Mouse (Mus musculus): ENCODE measurements around the gene Ltbp1. TPM values are rescaled to one million over a fixed set of nuclear protein-coding genes. Genes with fewer than 3 reads are reported as not detected.
A peak's percentile ranks its signal among the peaks of the same experiment; 100 is the strongest.

Gene Ltbp1
- polyA plus RNA-seq, 2 experiments = 83.3 to 104 TPM

- ATAC-seq (ENCODE audit: low FRiP score, low read depth) (no peak), DNase-seq (ENCODE audit: low spot score) (peak; percentile 55)
- no peak for TF ChIP-seq POLR2A (IDR thresholded peaks at IDR 0.05; ENCODE audit: borderline replicate concordance, extremely low read depth, insufficient read depth, insufficient read length)
- Histone ChIP-seq H3K36me3 (ENCODE audit: control insufficient read depth, insufficient read depth, low read length) (peaks cover 21% of the 10 kb centered on the region; the same call in 1 of the 2 replicates), H3K27me3 (ENCODE audit: control insufficient read depth, insufficient read depth, low read length) (no peaks in the 10 kb centered on the region), H3K9ac (ENCODE audit: low read depth, low read length, severe bottlenecking) (no peak overlapping the region), H3K4me2 (replicated peaks; ENCODE audit: low read depth, low read length, severe bottlenecking) (no peak overlapping the region), H3K4me3 (replicated peaks; ENCODE audit: low read length) (no peak overlapping the region), H3K4me1 (ENCODE audit: control insufficient read depth, insufficient read depth, low read length) (peaks cover 13% of the 10 kb centered on the region), H3K27ac (replicated peaks; ENCODE audit: low read depth, low read length) (0 out of 2 replicates have a peak overlapping the region, but pooled peaks have one; percentile 38), H3K9me3 (ENCODE audit: control insufficient read depth, low read length) (no peaks in the 10 kb centered on the region)
- 19% methylated on average over 3 of the region's 3 CpGs for WGBS
Measured at GRCm38 (mm10) chr17:75239545-75239944, 234.2 kb downstream of the Ltbp1 start.

- TF ChIP-seq POLR2A (IDR thresholded peaks at IDR 0.05; ENCODE audit: borderline replicate concordance, extremely low read depth, insufficient read depth, insufficient read length) = no peak
- H3K4me2 ChIP-seq (replicated peaks; ENCODE audit: low read depth, low read length, severe bottlenecking) = no peak overlapping the region
- H3K36me3 ChIP-seq (ENCODE audit: control insufficient read depth, insufficient read depth, low read length) = peaks cover 16% of the 10 kb centered on the region; the same call in 1 of the 2 replicates
- H3K9me3 ChIP-seq (ENCODE audit: control insufficient read depth, low read length) = no peaks in the 10 kb centered on the region
- H3K9ac ChIP-seq (ENCODE audit: low read depth, low read length, severe bottlenecking) = no peak overlapping the region
- no peak for ATAC-seq (ENCODE audit: low FRiP score, low read depth)
- peaks cover 5% of the 10 kb centered on the region; the same call in 1 of the 2 replicates for H3K4me1 ChIP-seq (ENCODE audit: control insufficient read depth, insufficient read depth, low read length)
- H3K27me3 ChIP-seq (ENCODE audit: control insufficient read depth, insufficient read depth, low read length) = no peaks in the 10 kb centered on the region
- DNase-seq (ENCODE audit: low spot score) = no peak
- WGBS = 81% methylated on average over 1 of the region's 1 CpGs
- no peak overlapping the region for H3K4me3 ChIP-seq (replicated peaks; ENCODE audit: low read length)
- no peak overlapping the region for H3K27ac ChIP-seq (replicated peaks; ENCODE audit: low read depth, low read length)
Measured at GRCm38 (mm10) chr17:75242086-75242485, 236.7 kb downstream of the Ltbp1 start.

- 42% methylated on average over 1 of the region's 1 CpGs for WGBS
- TF ChIP-seq POLR2A (IDR thresholded peaks at IDR 0.05; ENCODE audit: borderline replicate concordance, extremely low read depth, insufficient read depth, insufficient read length) = no peak
- Histone ChIP-seq H3K9ac (ENCODE audit: low read depth, low read length, severe bottlenecking) (no peak overlapping the region), H3K4me3 (replicated peaks; ENCODE audit: low read length) (no peak overlapping the region), H3K4me1 (ENCODE audit: control insufficient read depth, insufficient read depth, low read length) (peaks cover 9% of the 10 kb centered on the region), H3K27ac (replicated peaks; ENCODE audit: low read depth, low read length) (no peak overlapping the region), H3K36me3 (ENCODE audit: control insufficient read depth, insufficient read depth, low read length) (peaks cover 10% of the 10 kb centered on the region; the same call in 1 of the 2 replicates), H3K4me2 (replicated peaks; ENCODE audit: low read depth, low read length, severe bottlenecking) (no peak overlapping the region), H3K9me3 (ENCODE audit: control insufficient read depth, low read length) (no peaks in the 10 kb centered on the region), H3K27me3 (ENCODE audit: control insufficient read depth, insufficient read depth, low read length) (no peaks in the 10 kb centered on the region)
- no peak for DNase-seq (ENCODE audit: low spot score)
- no peak for ATAC-seq (ENCODE audit: low FRiP score, low read depth)
Measured at GRCm38 (mm10) chr17:75243221-75243620, 237.9 kb downstream of the Ltbp1 start.

- Histone ChIP-seq H3K4me1 (ENCODE audit: control insufficient read depth, insufficient read depth, low read length) (peaks cover 14% of the 10 kb centered on the region), H3K27ac (replicated peaks; ENCODE audit: low read depth, low read length) (no peak overlapping the region), H3K9ac (ENCODE audit: low read depth, low read length, severe bottlenecking) (no peak overlapping the region), H3K4me3 (replicated peaks; ENCODE audit: low read length) (no peak overlapping the region), H3K27me3 (ENCODE audit: control insufficient read depth, insufficient read depth, low read length) (no peaks in the 10 kb centered on the region), H3K9me3 (ENCODE audit: control insufficient read depth, low read length) (no peaks in the 10 kb centered on the region), H3K4me2 (replicated peaks; ENCODE audit: low read depth, low read length, severe bottlenecking) (no peak overlapping the region), H3K36me3 (ENCODE audit: control insufficient read depth, insufficient read depth, low read length) (peaks cover 19% of the 10 kb centered on the region)
- no peak for DNase-seq (ENCODE audit: low spot score)
- ATAC-seq (ENCODE audit: low FRiP score, low read depth) = no peak
- WGBS = 94% methylated on average over 3 of the region's 3 CpGs
- TF ChIP-seq POLR2A (IDR thresholded peaks at IDR 0.05; ENCODE audit: borderline replicate concordance, extremely low read depth, insufficient read depth, insufficient read length) = no peak
Measured at GRCm38 (mm10) chr17:75244148-75244547, 238.8 kb downstream of the Ltbp1 start.

- no peak for TF ChIP-seq POLR2A (IDR thresholded peaks at IDR 0.05; ENCODE audit: borderline replicate concordance, extremely low read depth, insufficient read depth, insufficient read length)
- no peak for DNase-seq (ENCODE audit: low spot score)
- H3K27me3 ChIP-seq (ENCODE audit: control insufficient read depth, insufficient read depth, low read length) = no peaks in the 10 kb centered on the region
- no peak overlapping the region for H3K27ac ChIP-seq (replicated peaks; ENCODE audit: low read depth, low read length)
- H3K9ac ChIP-seq (ENCODE audit: low read depth, low read length, severe bottlenecking) = no peak overlapping the region
- peaks cover 22% of the 10 kb centered on the region for H3K36me3 ChIP-seq (ENCODE audit: control insufficient read depth, insufficient read depth, low read length)
- WGBS = 90% methylated on average over 7 of the region's 7 CpGs
- peaks cover 9% of the 10 kb centered on the region; the same call in 1 of the 2 replicates for H3K4me1 ChIP-seq (ENCODE audit: control insufficient read depth, insufficient read depth, low read length)
- no peak overlapping the region for H3K4me3 ChIP-seq (replicated peaks; ENCODE audit: low read length)
- H3K4me2 ChIP-seq (replicated peaks; ENCODE audit: low read depth, low read length, severe bottlenecking) = no peak overlapping the region
- no peak for ATAC-seq (ENCODE audit: low FRiP score, low read depth)
- no peaks in the 10 kb centered on the region for H3K9me3 ChIP-seq (ENCODE audit: control insufficient read depth, low read length)
Measured at GRCm38 (mm10) chr17:75245085-75245484, 239.7 kb downstream of the Ltbp1 start.

GRCm38 (mm10) chr17:75248632-75249031, 243.3 kb downstream of the Ltbp1 start:
- no peak for DNase-seq (ENCODE audit: low spot score)
- WGBS = 34% methylated on average over 10 of the region's 10 CpGs
- peaks cover 9% of the 10 kb centered on the region; the same call in 1 of the 2 replicates for H3K4me1 ChIP-seq (ENCODE audit: control insufficient read depth, insufficient read depth, low read length)

More at GRCm38 (mm10) chr17:75248632-75249031, 243.3 kb downstream of the Ltbp1 start:
- no peaks in the 10 kb centered on the region for H3K9me3 ChIP-seq (ENCODE audit: control insufficient read depth, low read length)
- H3K36me3 ChIP-seq (ENCODE audit: control insufficient read depth, insufficient read depth, low read length) = peaks cover 19% of the 10 kb centered on the region
- no peaks in the 10 kb centered on the region for H3K27me3 ChIP-seq (ENCODE audit: control insufficient read depth, insufficient read depth, low read length)
- H3K4me2 ChIP-seq (replicated peaks; ENCODE audit: low read depth, low read length, severe bottlenecking) = no peak overlapping the region
- no peak overlapping the region for H3K4me3 ChIP-seq (replicated peaks; ENCODE audit: low read length)
- no peak for TF ChIP-seq POLR2A (IDR thresholded peaks at IDR 0.05; ENCODE audit: borderline replicate concordance, extremely low read depth, insufficient read depth, insufficient read length)
- ATAC-seq (ENCODE audit: low FRiP score, low read depth) = no peak
- no peak overlapping the region for H3K27ac ChIP-seq (replicated peaks; ENCODE audit: low read depth, low read length)
- H3K9ac ChIP-seq (ENCODE audit: low read depth, low read length, severe bottlenecking) = no peak overlapping the region
